Mouse (Mus musculus): ENCODE results near the gene Eps8. TPM values are rescaled to one million over a fixed set of nuclear protein-coding genes. Genes with fewer than 3 reads are reported as not detected.
"Not testable (repeated sequence)": the region's sequence is repeated elsewhere in the genome, so short reads cannot be mapped to it uniquely, and the experiment has no call there.

The Eps8 gene
- total RNA-seq, 2 experiments from 2014 or later: 3.0 to 4.2 TPM

DNA sequence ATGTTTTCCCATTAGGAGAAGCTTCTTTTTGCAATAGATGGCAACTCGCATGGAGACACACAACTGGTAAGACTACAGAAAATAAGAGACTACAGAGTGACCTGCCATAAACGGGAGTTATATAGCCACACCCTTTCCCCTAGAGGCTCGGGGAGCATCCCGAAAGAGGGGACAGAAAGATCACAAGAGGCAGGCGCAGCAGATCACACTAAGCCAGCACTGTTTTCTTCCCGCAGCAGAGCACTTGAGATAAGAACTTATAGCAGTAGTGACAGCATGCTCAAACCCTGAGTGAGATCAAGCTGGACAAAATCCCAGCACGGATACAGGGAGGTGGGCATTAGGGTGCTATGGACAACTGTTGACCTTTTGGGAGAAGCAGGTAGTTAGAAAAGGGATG, 198.6 kb downstream of the Eps8 start:
- no peak for ATAC-seq (replicated peaks; ENCODE audit: low FRiP score, poor library complexity, severe bottlenecking)

DNA sequence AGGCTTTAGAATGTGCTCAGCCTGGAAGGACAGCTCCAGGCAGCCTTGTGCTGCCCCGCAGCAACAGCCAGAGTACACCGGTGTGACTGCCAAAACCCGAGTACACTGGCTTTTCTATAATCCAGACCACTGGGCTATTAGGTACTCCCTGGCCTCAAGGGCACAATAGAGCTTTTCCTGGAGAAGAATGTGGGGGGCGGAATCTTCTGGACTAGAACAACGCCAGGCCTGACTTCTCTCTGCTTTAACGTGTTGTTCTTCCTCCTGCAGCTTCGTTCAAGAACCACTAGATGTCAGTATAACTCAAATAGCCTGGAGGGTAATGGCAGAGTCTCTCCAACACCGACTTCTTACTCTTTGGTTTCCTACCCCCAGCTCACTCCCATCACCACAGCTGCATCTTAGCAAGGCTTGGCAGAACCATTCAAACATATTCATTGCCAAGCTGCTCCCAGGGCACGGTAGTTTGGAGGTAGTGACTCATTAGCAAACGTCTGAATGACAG, 199.1 kb downstream of the Eps8 start:
- peak; percentile 39 for ATAC-seq (replicated peaks; ENCODE audit: low FRiP score, poor library complexity, severe bottlenecking)

DNA sequence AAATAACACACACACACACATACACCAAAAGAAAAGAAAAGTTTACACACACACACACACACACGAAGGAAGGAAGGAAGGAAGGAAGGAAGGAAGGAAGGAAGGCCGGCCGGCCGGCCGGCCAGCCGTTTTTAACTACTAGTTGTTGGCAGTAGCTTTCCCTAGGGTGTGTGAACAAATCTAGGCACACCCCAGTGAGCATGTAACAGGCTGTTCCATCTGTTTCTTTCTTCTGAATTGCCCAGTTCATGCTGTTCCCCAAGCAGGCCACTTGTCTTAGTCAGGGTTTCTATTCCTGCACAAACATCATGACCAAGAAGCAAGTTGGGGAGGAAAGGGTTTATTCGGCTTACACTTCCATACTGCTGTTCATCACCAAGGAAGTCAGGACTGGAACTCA, 208.6 kb downstream of the Eps8 start:
- ATAC-seq (replicated peaks; ENCODE audit: low FRiP score, poor library complexity, severe bottlenecking): not testable (repeated sequence)

DNA sequence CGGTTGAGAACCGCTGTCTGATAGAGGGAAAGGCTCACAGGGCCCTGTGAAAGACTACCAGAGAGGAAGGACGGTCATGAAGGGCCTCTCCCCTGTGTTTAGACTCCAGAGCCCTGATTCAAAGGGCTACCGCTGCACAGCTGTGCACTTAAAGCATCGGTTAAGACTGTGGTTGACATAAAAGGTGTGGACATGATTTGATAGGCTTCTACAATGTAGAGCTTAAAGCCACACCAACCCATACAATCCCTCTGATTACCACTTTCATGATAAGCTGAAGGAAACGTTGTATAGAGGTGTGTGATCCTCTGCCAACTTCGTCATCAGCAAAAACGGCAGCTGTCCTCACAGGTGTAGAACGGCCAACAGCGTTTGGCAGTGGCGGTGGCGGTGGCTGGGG, 211.6 kb downstream of the Eps8 start:
- ATAC-seq (replicated peaks; ENCODE audit: low FRiP score, poor library complexity, severe bottlenecking): no peak

DNA sequence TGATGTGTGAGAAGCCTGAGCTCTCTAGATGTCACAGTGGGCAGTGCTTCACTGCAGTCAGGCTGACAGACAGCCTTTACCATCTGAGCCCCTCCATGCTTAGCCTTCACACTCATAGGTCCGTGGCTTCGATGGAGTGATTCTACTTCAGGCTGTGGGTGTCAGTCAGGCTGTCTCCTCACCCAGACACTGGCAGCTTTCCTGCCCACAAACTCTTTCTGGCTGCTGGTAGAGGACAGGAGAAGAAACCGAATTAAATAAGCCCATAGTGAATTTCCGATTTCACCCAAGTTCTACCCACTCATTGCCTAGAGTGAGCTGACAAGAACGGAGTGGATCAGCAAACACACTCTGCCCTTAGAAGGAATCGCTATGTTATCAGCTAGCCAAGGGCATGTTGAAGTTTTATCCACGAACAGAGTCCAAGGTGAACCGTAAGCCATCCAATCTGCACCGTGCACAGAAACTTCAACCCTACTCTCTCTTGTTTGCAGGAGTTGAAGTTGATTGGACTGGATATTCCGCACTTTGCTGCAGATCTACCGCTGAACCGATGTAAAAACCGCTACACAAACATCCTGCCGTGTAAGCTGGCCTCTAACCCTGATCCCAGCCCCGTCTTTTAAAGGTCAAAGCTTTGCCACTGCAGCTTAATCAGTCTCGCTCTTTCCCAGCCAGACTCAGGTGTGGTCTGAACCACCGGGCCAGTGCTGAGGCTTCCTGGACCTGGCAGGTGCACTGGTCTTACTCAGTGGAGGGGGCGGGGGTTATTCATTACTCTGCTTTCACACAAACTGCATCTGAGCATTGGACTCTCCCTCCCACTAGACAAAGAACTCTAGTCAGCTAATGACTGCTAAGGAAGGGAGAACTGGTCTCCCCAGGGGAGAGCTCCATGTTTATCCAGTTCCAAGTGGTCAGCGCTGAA, 213.9 kb downstream of the Eps8 start:
- no peak for ATAC-seq (replicated peaks; ENCODE audit: low FRiP score, poor library complexity, severe bottlenecking)

DNA sequence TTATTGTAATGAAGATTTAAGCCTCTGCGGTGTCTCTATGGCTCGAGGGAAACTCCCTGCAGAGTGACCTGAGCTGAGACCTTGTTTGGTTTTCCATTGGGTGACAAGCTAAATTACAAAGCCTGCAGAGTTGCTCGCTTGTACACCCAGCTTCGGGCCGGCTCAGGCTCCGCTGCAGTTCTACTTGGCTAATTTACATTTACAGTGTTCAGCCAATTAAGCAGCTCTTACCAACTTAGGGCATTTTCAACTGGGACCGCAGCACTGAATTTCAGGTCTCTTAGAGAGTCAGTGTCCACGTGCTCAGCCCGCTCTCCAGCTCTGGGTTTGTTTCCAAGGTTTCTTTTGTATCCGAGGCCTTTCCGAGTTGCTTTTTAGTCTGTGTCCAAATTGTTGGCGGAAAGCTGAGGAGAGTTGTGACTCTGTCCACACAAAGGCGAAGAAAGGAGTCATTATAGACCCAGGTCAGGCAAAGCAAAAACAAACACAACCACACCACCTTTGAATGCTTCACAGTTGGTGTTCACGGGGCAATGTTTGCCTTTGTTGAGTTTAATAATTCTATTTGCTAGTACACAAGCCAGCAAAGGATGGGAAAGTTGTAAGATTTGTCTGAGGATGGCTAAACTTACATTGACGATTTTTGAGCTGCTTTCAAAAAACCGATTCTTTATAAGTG, 216.6 kb downstream of the Eps8 start:
- no peak for ATAC-seq (replicated peaks; ENCODE audit: low FRiP score, poor library complexity, severe bottlenecking)

DNA sequence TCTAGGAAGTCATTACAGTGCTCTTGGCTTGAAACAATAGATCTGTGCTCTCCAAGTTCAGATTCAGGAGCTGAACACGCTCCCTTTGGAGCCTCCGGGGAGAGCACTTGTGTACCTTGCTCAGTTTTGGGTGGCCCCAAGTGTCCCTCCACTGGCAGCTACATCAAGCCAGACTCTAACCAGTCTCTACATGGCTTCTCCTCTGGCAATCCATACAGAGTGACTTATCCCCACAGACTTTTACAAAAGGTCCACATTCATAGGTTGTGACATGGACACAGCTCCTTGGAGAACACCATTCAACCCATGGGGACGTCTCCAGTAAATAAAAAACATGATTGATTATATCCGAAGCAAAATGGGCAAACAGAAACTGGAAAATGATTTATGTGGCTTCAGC, 217.2 kb downstream of the Eps8 start:
- ATAC-seq (replicated peaks; ENCODE audit: low FRiP score, poor library complexity, severe bottlenecking): no peak

DNA sequence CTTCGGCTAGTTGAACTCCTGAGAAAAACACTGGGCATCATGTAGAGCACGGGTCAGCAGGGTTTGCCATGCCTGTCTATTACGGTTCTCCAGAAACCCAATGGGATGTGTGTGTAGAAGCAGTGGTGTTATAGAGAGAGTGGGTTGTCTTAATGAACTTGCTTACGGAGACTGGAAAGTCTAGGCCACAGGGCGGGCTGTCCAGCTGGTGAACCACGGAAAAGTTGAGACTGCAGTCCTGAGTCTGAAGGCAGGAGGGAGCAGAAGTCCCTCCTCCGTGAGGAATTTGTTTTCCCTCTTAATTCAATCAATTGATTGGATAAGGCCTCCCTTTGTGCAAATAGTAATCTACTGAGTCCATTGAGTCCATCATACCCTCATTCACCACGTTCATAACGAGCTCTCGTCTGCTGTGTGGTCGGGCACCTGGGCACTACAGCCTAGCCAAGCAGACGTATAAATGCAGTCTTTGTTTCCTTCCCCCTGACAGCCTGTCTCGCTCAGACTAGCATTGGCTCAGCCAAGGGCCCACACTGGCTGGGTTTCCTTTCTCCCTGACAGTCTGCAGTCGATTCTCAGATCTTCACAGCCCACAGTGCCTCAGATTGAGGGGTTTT, 221.0 kb downstream of the Eps8 start:
- no peak for ATAC-seq (replicated peaks; ENCODE audit: low FRiP score, poor library complexity, severe bottlenecking)

Other genes with a start within 250 kb of the Eps8 start
- gene Strap, start 80.2 kb upstream of the Eps8 start, total RNA-seq (2015; ENCODE audit: low replicate concordance): 59.1 and 90.1 TPM in 2 replicates
- 139 and 149 TPM in 2 replicates for gene Strap, start 80.2 kb upstream of the Eps8 start, total RNA-seq (2017; ENCODE audit: low replicate concordance)
- 6.1 and 16.3 TPM in 2 replicates for gene Dera, start 99.7 kb upstream of the Eps8 start, total RNA-seq (2015; ENCODE audit: low replicate concordance)
- 14.5 and 16.9 TPM in 2 replicates for gene Dera, start 99.7 kb upstream of the Eps8 start, total RNA-seq (2017; ENCODE audit: low replicate concordance)

Measured in erythroid progenitor cell, adult 5-6 weeks (primary cell).